Mouse (Mus musculus) cerebellum, adult 2 months (tissue): ENCODE measurements around the gene Sec22b.

Source experiments
- CTCF ChIP-seq: fragments of 200-500 bp; IDR thresholded peaks from 2 replicates; pipeline ENCODE4 v1.5.1; 2011; ENCODE audit warnings: low read depth, mild to moderate bottlenecking, control low read depth, low read length, moderate library complexity, borderline replicate concordance; ENCODE audit not compliant: insufficient read depth
- POLR2A ChIP-seq: fragments of 200-500 bp; IDR thresholded peaks from 2 replicates; pipeline ENCODE4 v1.6.1; 2011; ENCODE audit warnings: low read length, control low read depth, borderline replicate concordance; ENCODE audit not compliant: insufficient read depth

- peak; percentile 65 for TF ChIP-seq CTCF
- TF ChIP-seq POLR2A: no peak
These were observed 28.2 kb downstream of the Sec22b start for GRCm38 (mm10) chr3:97928968-97929858.
